Mouse (Mus musculus) common myeloid progenitor, adult 5-6 weeks (primary cell): Measurements from ENCODE around the gene Tspoap1. TPM values are rescaled to one million over a fixed set of nuclear protein-coding genes. Genes with fewer than 3 reads are reported as not detected.

Experiments used
- ATAC-seq: replicated peaks from 2 replicates; pipeline ENCODE4 v1.8.0; 2016; ENCODE audit warnings: low read depth, mild to moderate bottlenecking, moderate TSS enrichment, inconsistent platforms; ENCODE audit not compliant: poor library complexity, severe bottlenecking
- total RNA-seq: library from RNA; stranded (forward); fragments of 200-1000, 187-1606 nt; gene quantifications from 2 replicates; pipeline ENCODE4 v1.2.3, GENCODE M21; 2017

Gene Tspoap1
- total RNA-seq, 1 experiment from 2014 or later, result 8.4 TPM

- peak; percentile 50 for ATAC-seq
Measured at GRCm38 (mm10) chr11:87793460-87793859, 33.1 kb downstream of the Tspoap1 start, which contains the start of gene Mpo. Gene Mpo, plus strand, starts transcription at chr11:87793581.

- no peak for ATAC-seq
Measured at GRCm38 (mm10) chr11:87801711-87802275, 41.5 kb downstream of the Tspoap1 start.

- 0 out of 2 replicates have a peak, but pooled peaks have one; percentile 8 for ATAC-seq
Measured at GRCm38 (mm10) chr11:87802621-87803020, 42.3 kb downstream of the Tspoap1 start.

GRCm38 (mm10) chr11:87805448-87805847 lies 45.1 kb downstream of the Tspoap1 start:
- ATAC-seq, result no peak

- ATAC-seq, result no peak
Measured at GRCm38 (mm10) chr11:87807433-87807832, 47.1 kb downstream of the Tspoap1 start.

GRCm38 (mm10) chr11:87808236-87808635 lies 47.9 kb downstream of the Tspoap1 start:
- ATAC-seq, result peak; percentile 69

- peak; percentile 76 for ATAC-seq
Measured at GRCm38 (mm10) chr11:87811396-87811795, 51.1 kb downstream of the Tspoap1 start.

- no peak for ATAC-seq
Measured at GRCm38 (mm10) chr11:87814831-87815230, 54.5 kb downstream of the Tspoap1 start.

- ATAC-seq, result peak; percentile 75
Measured at GRCm38 (mm10) chr11:87816707-87817442, 56.5 kb downstream of the Tspoap1 start.

GRCm38 (mm10) chr11:87817443-87817773 lies 57.1 kb downstream of the Tspoap1 start:
- 0 out of 2 replicates have a peak, but pooled peaks have one; percentile 20 for ATAC-seq

GRCm38 (mm10) chr11:87821502-87821901 lies 61.2 kb downstream of the Tspoap1 start:
- no peak for ATAC-seq

- no peak for ATAC-seq
Measured at GRCm38 (mm10) chr11:87828239-87828900, 68.0 kb downstream of the Tspoap1 start, which contains the start of gene Lpo. Gene Lpo, minus strand, starts transcription at chr11:87828289.

Other genes starting within 250 kb of the Tspoap1 start
- gene Gm11492, start 193.9 kb upstream of the Tspoap1 start, total RNA-seq, result not detected in 2 replicates
- gene Sept4, start 191.6 kb upstream of the Tspoap1 start, total RNA-seq, result 5.9 and 16.5 TPM in 2 replicates
- 18.8 and 21.5 TPM in 2 replicates for gene Mtmr4, start 168.4 kb upstream of the Tspoap1 start, total RNA-seq
- gene Hsf5, start 143.4 kb upstream of the Tspoap1 start, total RNA-seq, result 0.15 TPM in 1 of 2 replicates, not detected in the other
- gene Rnf43, start 97.8 kb upstream of the Tspoap1 start, total RNA-seq, result 0.10 and 0.27 TPM in 2 replicates
- 68.7 and 71.2 TPM in 2 replicates for gene Supt4a, start 23.0 kb upstream of the Tspoap1 start, total RNA-seq
- gene Mpo, start 33.0 kb downstream of the Tspoap1 start, total RNA-seq, result 1,506 and 1,797 TPM in 2 replicates
- not detected in 2 replicates for gene Lpo, start 67.7 kb downstream of the Tspoap1 start, total RNA-seq
- gene Mks1, start 92.7 kb downstream of the Tspoap1 start, total RNA-seq, result 3.9 and 5.3 TPM in 2 replicates
- gene Epx, start 115.0 kb downstream of the Tspoap1 start, total RNA-seq, result 0.73 and 1.8 TPM in 2 replicates
- gene Olfr462, start 131.7 kb downstream of the Tspoap1 start, total RNA-seq, result not detected in 2 replicates
- gene Olfr463, start 136.8 kb downstream of the Tspoap1 start, total RNA-seq, result not detected in 2 replicates
- gene Olfr464, start 160.4 kb downstream of the Tspoap1 start, total RNA-seq, result not detected in 2 replicates
- 20.2 and 24.9 TPM in 2 replicates for gene Dynll2, start 227.0 kb downstream of the Tspoap1 start, total RNA-seq